Mouse (Mus musculus): ENCODE results near the gene Clec4f. TPM values are rescaled to one million over a fixed set of nuclear protein-coding genes. Genes with fewer than 3 reads are reported as not detected.

Clec4f gene
- polyA plus RNA-seq, 1 experiment from 2014 or later = 0.09 TPM

Other genes with a start within 250 kb of the Clec4f start
- gene Tet3, start 197.1 kb downstream of the Clec4f start, polyA plus RNA-seq (2015; fragmentation: Nextera tagmentation; extraction: Ambion mirVana) = 41.8 and 42.8 TPM in 2 replicates
- gene Dguok, start 149.2 kb downstream of the Clec4f start, polyA plus RNA-seq (2015; fragmentation: Nextera tagmentation; extraction: Ambion mirVana) = 68.8 and 73.3 TPM in 2 replicates
- 1,278 and 1,309 TPM in 2 replicates for gene Actg2, start 119.9 kb downstream of the Clec4f start, polyA plus RNA-seq (2015; fragmentation: Nextera tagmentation; extraction: Ambion mirVana)
- gene Stambp, start 83.5 kb downstream of the Clec4f start, polyA plus RNA-seq (2015; fragmentation: Nextera tagmentation; extraction: Ambion mirVana) = 26.4 and 26.5 TPM in 2 replicates
- gene Cd207, start 21.7 kb upstream of the Clec4f start, polyA plus RNA-seq (2015; fragmentation: Nextera tagmentation; extraction: Ambion mirVana) = not detected in 2 replicates
- gene Vax2, start 55.1 kb upstream of the Clec4f start, polyA plus RNA-seq (2015; fragmentation: Nextera tagmentation; extraction: Ambion mirVana) = not detected in 2 replicates
- gene Atp6v1b1, start 86.8 kb upstream of the Clec4f start, polyA plus RNA-seq (2015; fragmentation: Nextera tagmentation; extraction: Ambion mirVana) = 0.08 TPM in 1 of 2 replicates, not detected in the other
- 0.13 TPM in 1 of 2 replicates, not detected in the other for gene Ankrd53, start 106.5 kb upstream of the Clec4f start, polyA plus RNA-seq (2015; fragmentation: Nextera tagmentation; extraction: Ambion mirVana)
- gene Tex261, start 119.6 kb upstream of the Clec4f start, polyA plus RNA-seq (2015; fragmentation: Nextera tagmentation; extraction: Ambion mirVana) = 84.2 and 86.4 TPM in 2 replicates
- gene Nagk, start 138.8 kb upstream of the Clec4f start, polyA plus RNA-seq (2015; fragmentation: Nextera tagmentation; extraction: Ambion mirVana) = 90.4 and 98.4 TPM in 2 replicates
- gene Paip2b, start 175.6 kb upstream of the Clec4f start, polyA plus RNA-seq (2015; fragmentation: Nextera tagmentation; extraction: Ambion mirVana) = 15.7 and 15.9 TPM in 2 replicates
- 43.3 and 49.9 TPM in 2 replicates for gene Zfp638, start 210.9 kb upstream of the Clec4f start, polyA plus RNA-seq (2015; fragmentation: Nextera tagmentation; extraction: Ambion mirVana)